Mouse (Mus musculus): ENCODE results near the gene Rnf126.

The Rnf126 gene

DNA sequence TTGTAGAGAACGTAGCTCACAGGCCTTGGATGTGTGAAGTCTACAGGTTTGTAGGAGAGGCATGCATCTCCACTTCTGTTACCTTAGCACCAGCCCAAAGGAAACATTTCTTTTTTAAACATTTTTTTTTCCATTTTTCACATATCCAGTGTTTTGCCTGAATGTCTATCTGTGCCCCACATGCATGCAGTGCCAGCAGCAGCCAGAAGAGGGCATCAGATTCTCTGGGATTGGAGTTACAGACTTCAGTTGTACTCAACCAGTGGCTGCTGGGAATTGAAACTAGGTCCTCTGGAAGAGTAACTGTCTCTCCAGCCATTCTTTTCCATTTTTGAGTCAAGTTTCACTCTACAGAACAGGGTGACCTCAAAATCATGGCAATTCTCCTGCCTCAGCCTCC is 34.3 kb downstream of the Rnf126 start:
- no peak for DNase-seq (ENCODE audit: low read depth, low spot score)

DNA sequence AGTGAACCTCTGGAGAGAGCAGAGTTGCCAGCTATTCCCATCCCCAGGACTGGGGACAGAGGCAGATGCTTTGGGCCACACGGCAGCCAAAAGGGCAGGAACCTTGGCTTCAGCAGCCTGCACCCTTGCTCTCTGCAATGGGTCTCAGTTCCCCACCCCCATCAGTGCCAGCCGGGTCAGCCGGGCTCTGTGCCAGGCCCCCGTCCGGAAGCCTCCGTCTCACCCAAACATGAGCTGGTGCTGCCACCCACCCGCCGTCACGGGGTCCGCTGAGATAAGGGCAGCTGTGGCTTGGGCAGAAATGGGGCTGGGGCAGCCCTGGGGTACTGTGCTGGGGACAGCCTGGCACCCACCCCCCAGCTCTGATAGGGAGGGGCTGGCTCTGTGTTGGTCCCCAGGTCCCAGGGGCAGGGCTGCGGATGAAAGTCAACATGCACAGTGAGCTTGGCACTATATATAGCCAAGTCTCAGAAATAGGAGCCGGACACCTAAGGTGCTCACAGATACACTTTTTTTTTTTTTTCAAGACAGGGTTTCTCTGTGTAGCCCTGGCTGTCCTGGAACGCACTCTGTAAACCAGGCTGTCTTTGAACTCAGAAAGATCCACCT is 37.3 kb downstream of the Rnf126 start:
- DNase-seq (ENCODE audit: low read depth, low spot score), result no peak

DNA sequence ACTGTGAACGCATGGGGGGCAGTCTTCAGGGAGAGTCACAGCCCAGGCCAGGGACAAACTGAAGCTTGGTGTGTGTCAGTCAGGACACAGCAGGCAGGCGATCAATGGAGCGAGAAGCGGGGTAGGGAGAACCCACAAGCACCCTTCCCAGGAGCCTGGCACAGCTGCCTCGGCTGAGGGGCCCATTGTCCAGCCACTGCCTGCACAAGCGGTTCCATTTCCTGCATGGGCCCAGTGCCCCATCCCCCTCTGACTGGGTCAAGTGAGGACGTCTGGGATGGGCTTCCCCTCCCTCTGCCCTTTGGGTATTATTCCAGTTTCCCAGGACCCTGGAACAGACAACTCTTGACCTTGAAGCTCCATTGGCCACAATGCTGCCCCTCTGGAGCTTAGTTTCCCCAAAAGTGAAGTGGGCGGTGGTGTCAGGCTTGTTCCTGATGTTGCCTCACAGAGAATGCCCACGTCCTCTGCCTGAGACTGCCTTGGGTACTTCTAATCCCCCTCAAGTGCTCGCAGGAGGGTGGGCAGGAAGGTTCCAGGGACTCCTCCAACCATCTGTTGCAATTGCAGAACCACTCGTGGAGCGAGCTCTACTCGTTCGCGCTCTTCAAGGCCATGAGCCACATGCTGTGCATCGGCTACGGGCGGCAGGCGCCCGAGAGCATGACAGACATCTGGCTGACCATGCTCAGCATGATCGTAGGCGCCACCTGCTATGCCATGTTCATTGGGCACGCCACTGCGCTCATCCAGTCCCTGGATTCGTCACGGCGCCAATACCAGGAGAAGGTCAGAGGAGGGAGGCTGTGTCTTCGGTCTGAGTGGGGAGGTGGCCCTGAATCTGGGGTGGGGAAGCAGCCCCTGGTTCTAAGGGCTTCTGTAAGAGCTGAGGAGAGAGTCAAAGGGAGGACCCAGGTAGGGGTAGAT is 38.2 kb downstream of the Rnf126 start:
- DNase-seq (ENCODE audit: low read depth, low spot score), result no peak

DNA sequence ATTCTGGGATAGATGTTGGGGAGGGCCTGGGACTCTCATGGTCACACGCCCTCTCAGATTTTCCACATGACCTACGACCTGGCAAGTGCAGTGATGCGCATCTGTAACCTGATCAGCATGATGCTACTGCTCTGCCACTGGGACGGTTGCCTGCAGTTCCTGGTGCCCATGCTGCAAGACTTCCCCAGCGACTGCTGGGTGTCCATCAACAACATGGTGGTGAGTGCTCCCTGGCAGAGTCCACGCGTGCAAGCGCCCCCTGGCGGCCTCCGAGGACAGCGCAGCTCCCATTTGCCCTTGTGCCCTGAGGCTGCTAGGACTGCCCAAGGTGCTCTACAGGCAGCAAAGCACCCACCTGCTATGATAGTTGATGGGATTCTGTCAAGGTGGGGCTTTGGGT is 40.7 kb downstream of the Rnf126 start:
- DNase-seq (ENCODE audit: low read depth, low spot score), result no peak

DNA sequence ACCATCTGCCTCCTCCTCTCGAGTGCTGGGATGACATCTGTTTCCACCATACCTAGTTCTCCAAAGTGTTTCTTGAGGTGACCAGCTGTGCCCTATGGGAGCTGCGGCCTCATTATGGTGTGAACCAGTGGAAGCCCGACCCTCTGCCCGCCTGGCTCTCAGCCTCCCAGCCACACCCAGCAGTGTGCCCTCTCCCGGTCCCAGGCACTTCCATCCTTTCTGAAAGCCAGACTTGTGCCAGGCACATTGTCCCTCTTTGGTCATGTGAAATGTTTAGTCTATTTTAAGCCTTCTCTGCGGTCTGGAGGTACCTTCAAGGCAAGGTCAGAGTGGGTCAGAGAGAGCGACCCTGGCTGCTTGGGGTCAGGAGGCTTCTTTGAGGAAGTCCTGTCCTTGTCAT is 43.1 kb downstream of the Rnf126 start:
- no peak for DNase-seq (ENCODE audit: low read depth, low spot score)

DNA sequence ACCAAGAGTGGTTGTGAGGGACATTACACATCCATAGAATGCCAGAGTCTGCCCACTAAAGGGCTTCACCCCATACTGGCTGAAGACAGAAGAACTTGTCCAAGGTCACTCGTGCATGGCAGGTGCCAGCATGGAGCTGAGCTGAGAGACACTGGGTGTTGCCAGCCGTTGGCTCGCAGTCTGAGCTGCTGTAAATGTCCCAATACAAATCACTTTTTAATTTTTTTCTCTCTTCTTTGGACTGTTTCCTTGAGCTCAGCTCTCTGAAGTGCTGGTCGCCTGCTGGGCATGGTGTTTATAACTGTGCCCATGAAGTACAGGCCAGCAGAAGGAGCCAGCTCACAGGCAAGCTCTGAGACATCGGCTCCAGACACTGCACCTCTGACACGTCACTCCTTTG is 43.7 kb downstream of the Rnf126 start:
- DNase-seq (ENCODE audit: low read depth, low spot score), result no peak

DNA sequence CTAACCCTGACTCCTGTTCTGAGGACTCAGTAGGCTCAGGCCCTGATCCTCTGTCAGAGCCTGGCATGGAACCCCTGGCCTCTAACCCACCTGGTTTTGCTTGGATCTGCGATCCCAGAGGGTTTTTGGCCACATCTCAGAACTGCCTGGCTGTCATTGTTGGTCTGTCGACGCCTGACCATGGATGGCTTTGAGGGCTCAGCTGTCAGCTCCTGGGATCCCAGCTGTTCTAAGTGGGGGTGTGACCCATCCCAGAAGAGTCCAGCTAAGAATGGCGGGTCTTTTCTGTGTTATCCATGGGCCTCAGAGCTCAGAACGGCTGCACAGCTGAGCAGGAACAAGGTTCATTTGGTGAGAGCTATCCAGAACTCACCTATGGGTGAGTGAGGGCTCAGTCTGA is 45.7 kb downstream of the Rnf126 start:
- DNase-seq (ENCODE audit: low read depth, low spot score), result no peak

DNA sequence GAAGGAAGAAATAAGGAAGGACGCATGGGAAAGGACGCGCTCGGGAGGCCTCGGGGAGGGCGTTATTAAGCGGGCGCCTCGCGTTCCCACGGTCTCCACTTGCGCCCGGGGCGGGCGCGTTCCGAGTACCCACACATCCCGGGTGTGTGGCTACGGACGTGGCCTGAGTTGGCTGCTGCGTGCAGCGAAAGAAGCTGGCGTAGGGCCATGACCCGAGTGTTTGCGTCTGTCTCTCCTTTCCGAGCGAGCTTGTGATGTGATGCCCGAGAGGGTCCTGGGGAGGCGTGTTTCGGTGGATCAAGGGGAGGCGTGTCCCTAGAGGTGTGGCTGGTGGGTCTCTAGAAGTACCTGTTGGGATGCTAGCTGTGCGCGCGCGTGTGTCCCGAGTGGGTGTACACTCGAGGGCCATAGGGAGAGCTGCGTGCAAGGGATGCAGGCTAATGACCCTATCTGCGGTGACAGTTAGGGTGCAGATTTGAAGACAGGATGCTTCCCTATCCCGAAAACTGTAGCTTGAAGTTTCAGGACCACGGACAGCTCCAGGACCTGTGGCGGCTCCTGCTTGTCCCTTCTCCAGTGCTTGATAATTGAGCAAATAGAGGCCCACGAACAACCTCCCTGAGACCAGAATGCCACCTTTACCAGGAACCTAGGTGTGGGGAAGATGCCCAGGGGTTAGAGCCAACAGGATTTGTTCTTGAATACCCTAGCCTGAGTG is 49.0 kb downstream of the Rnf126 start:
- DNase-seq (ENCODE audit: low read depth, low spot score), result peak; percentile 87

DNA sequence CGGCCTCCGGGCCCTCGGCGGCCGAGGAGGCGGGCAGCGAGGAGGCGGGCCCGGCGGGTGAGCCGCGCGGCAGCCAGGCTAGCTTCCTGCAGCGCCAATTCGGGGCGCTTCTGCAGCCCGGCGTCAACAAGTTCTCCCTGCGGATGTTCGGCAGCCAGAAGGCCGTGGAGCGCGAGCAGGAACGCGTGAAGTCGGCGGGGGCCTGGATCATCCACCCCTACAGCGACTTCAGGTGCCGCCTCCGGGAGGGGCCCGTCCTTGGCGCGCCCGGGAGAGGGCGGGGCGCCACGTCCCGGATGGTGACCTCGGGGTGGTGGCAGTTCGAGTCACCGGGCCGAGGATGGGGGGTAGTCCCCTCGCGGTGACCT is 49.8 kb downstream of the Rnf126 start:
- DNase-seq (ENCODE audit: low read depth, low spot score), result no peak

DNA sequence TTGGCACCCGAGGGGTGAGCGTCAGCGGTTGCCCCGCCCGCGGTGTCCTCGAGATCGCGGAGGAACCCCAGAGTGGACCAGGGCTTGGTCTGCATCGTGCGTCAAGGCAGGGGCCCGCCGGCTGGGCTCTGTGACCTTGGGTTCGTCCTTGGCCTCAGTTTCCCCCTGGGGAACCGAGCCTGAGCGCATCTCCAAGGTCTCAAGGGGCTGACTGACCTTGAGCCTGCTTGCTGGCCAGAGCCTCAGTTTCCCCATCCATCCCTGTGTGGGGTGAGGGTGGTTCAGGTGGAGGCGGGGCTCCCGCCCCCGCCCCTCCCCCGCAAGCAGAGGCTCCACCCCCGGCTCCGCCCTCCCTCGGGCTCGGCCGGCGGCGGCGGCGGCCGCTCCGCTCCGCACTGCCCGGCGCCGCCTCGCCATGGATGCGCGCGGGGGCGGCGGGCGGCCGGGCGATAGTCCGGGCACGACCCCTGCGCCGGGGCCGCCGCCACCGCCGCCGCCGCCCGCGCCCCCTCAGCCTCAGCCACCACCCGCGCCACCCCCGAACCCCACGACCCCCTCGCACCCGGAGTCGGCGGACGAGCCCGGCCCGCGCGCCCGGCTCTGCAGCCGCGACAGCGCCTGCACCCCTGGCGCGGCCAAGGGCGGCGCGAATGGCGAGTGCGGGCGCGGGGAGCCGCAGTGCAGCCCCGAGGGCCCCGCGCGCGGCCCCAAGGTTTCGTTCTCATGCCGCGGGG is 50.3 kb downstream of the Rnf126 start, which contains the start of gene Hcn2:
TSS of gene Hcn2 (plus strand) at position 381 of the 734 bp plus-strand sequence.
- no peak for DNase-seq (ENCODE audit: low read depth, low spot score)

DNA sequence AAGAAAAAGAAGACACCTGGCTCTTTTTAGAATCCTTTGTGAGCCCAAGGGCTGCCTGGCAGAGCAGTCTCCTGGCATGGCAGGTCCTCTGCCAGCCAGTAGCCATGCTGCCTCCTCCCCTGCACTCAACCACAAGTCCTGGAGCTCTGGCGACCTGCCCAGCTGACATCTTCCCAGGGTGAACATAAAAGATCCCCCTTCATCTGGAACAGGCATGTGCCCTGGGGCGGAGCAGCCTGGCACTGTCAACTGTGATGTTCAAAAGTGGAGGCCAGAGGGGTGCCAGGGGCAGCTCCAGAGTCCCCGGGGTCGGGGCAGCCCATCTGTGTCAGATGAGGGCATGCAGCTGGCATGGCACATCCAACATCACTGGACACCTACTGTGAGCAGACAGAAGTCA is 51.8 kb downstream of the Rnf126 start:
- no peak for DNase-seq (ENCODE audit: low read depth, low spot score)

DNA sequence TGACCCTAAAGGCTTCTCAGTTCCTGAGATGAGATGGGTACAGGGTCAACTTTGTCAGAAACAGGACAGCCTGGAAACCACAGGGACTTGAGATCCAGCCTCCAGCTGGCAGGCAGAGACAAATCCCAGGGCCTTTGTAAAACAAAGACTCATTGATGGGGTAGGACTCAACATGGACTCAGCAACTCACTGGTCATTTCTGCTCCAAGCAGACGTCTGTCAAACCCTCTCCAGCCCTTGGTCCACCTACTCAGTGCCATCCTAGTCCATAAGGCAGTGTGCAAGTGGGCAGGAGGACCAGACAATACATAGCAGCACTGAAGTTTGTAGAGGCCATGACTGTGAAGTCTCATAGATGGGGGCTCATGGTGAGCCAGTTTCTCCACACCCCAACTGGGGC is 53.6 kb downstream of the Rnf126 start:
- no peak for DNase-seq (ENCODE audit: low read depth, low spot score)

DNA sequence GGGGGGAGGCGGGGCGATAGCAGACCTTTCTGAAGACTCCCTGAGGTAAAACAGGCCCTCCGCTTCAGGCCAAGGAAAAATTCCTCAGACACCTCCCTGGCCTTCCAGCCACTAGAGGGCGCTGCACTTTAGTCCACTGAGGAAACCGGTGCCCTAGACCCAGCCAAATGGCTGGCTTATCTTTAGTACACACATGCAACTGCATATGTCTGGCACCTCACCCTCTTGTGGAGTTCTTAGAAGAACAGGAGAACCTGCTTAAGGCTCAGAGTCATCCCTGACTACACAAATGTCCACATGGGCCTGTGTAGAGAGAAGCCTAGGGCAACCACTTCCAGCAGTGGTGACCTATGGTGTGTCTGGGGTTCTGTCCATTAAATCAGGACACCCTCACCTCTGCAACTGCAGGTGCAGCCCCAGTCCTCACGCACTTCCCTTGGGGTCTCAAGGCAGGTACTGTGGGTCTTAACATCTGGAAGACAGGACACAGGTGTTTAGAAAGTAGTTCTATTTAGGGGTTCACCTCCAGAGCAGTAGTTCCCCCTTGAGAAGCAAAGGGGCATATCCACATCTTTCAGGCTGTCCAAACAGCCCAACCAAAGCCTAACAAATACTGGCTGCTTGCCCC is 54.1 kb downstream of the Rnf126 start:
- peak; percentile 77 for DNase-seq (ENCODE audit: low read depth, low spot score)

DNA sequence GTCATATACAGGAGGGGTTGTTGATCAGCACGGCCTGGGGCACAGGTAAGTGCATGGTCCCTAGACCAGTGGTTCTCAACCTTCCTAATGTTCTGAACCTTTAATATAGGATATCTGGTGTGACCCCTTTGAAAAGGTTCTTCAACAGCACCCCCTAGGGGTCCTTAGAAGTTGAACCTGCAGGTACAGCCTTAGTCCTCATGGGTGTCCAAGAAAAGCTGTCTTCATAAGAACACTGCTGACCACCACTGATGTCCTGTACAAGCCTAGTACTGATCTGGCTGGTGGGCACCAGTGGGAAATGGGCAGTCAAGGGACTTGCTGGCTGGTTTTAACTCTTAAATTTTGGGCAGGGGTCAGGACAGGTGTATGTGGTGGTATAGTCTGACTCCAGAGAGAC is 54.7 kb downstream of the Rnf126 start:
- DNase-seq (ENCODE audit: low read depth, low spot score), result no peak

DNA sequence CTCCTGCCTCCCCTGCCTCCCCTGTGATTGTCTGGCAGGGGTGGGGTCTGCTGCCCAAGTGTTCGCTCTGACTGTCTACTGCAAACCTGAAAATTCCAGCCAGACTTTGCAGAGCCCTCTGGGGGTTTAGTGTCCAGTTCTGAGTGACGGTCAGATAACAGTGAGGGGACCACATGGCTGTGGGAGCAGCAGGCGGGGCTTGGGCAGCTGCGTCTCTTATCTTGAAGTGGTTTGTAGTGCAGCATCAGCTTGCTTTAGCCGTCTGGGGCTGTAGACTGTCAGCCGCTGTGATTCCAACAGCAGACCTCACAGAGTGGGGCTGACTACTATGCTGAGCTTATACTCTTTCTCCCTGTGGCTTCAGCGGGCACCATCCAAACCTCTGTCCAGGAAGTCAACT is 57.4 kb downstream of the Rnf126 start:
- no peak for DNase-seq (ENCODE audit: low read depth, low spot score)

DNA sequence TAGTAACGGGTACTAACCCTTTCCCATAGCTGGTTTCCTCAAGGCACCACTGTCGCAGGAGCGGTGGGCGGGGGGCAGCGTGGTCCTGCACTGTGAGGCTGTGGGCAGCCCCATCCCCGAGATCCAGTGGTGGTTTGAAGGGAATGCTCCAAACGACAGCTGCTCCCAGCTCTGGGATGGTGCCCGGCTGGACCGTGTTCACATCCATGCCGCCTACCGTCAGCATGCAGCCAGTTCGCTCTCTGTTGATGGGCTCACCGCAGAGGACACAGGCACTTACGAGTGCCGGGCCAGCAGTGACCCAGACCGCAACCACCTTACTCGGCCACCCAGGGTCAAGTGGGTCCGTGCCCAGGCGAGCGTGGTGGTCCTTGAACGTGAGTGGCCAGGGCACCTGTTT is 58.1 kb downstream of the Rnf126 start:
- DNase-seq (ENCODE audit: low read depth, low spot score), result no peak
